Mouse (Mus musculus) heart, embryonic 14.5 days (tissue): Measurements from ENCODE around the gene Cdc25a. TPM values are rescaled to one million over a fixed set of nuclear protein-coding genes. Genes with fewer than 3 reads are reported as not detected.

Source experiments
- ATAC-seq: fragments of 200-750 bp; cut with Nextera tagmentation; 2 replicates; pipeline ENCODE4 v1.8.0; 2017; ENCODE audit warnings: low read depth, moderate TSS enrichment; ENCODE audit not compliant: insufficient number of reproducible peaks, insufficient read depth, low FRiP score
- H3K27ac ChIP-seq, 2 experiments: fragments of 200-500 bp in 1 of 2; fragments of 300-500 bp in 1 of 2; sonication (generic) in 1 of 2; replicated peaks in 1 of 2; 2 replicates each; pipeline ENCODE4 v1.5.1; 2012 to 2014; ENCODE audit warnings: low read depth in 2 of 2, low read length in 2 of 2, control low read depth in 1 of 2, mild to moderate bottlenecking in 1 of 2, mixed read lengths in 1 of 2; ENCODE audit not compliant: control insufficient read depth in 1 of 2, insufficient read depth in 1 of 2
- H3K27me3 ChIP-seq: fragments of 300-500 bp; sonication (generic); 2 replicates; pipeline ENCODE4 v1.6.1; 2014; ENCODE audit warnings: mild to moderate bottlenecking, low read length, control low read depth; ENCODE audit not compliant: control insufficient read depth, insufficient read depth
- H3K36me3 ChIP-seq: fragments of 300-500 bp; sonication (generic); 2 replicates; pipeline ENCODE4 v1.6.1; 2014; ENCODE audit warnings: mild to moderate bottlenecking, control low read depth, low read length, mixed read lengths; ENCODE audit not compliant: control insufficient read depth, insufficient read depth
- H3K4me1 ChIP-seq, 2 experiments: fragments of 200-500 bp in 1 of 2; fragments of 300-500 bp in 1 of 2; sonication (generic) in 1 of 2; 2 replicates each; pipeline ENCODE4 v1.6.1; 2012 to 2014; ENCODE audit warnings: low read length in 2 of 2, control low read depth in 1 of 2, mixed read lengths in 1 of 2; ENCODE audit not compliant: control insufficient read depth in 2 of 2, insufficient read depth in 2 of 2
- H3K4me2 ChIP-seq: fragments of 300-500 bp; sonication (generic); 2 replicates; pipeline ENCODE4 v1.6.1; 2014; ENCODE audit warnings: mild to moderate bottlenecking, low read length
- H3K4me3 ChIP-seq, 2 experiments: fragments of 200-500 bp in 1 of 2; fragments of 300-500 bp in 1 of 2; sonication (generic) in 1 of 2; 2 replicates each; pipeline ENCODE4 v1.5.1; 2012 to 2014; ENCODE audit warnings: low read length in 2 of 2, mild to moderate bottlenecking in 2 of 2, control low read depth in 1 of 2, low read depth in 1 of 2, moderate library complexity in 1 of 2; ENCODE audit not compliant: control insufficient read depth in 1 of 2, insufficient read depth in 1 of 2
- H3K9ac ChIP-seq: fragments of 300-500 bp; sonication (generic); 2 replicates; pipeline ENCODE4 v1.6.1; 2014; ENCODE audit warnings: mild to moderate bottlenecking, low read length
- H3K9me3 ChIP-seq: fragments of 300-500 bp; sonication (generic); 2 replicates; pipeline ENCODE4 v1.6.1; 2016; ENCODE audit warnings: low read length, control low read depth; ENCODE audit not compliant: control insufficient read depth
- WGBS: fragments of 180-500 bp; shearing (Covaris S2); extraction: QIAGEN DNeasy Blood & Tissue Kit; methylation state at CpG from one replicate; pipeline ENCODE4 v1.1.7; 2014; 5-methylcytosine and 5-hydroxymethylcytosine counted together
- polyA plus RNA-seq: library from polyadenylated mRNA; unstranded; fragments of >200 nt; fragmentation: Nextera tagmentation; extraction: Ambion mirVana; gene quantifications from 2 replicates; pipeline ENCODE4 v1.2.1, GENCODE M21; 2014

The Cdc25a gene
- polyA plus RNA-seq, 1 experiment from 2014 or later, result 14.9 TPM

DNA sequence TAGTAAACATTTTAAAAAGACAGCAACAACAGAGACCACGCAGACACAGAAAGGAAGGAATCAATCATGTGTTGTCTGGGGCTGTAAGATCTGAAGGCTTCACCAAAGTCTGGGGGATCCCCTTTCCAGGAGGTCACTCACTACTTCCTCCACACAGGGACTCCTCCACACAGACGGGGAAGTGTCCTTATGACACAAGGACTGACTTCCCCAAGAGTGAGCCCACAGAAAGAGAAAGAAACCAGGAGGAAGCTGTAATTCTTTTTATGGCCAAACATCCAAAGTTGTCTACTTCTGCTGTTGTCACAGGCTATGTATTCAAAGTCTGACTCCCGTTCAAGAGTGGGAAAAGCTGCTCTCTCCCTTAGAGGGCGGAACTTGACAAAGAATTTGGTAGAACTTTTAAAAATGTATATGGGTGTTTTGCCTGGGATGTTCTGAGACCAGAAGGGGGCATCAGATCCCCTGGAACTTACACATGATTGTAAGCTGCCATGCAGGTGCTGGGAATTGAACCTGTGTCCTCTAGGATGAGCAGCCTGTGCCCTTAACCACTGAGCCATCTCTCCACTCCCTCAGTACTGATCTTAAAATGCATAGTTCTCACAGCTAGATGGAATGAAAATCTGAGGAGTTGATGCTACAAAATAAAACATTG is 39.0 kb downstream of the Cdc25a start:
- Histone ChIP-seq H3K9ac (no peak overlapping the region), H3K4me1 (peaks cover 0 to 2% of the 10 kb centered on the region in 2 experiments; a peak in 1 of 4 replicates), H3K27ac (no peak overlapping the region), H3K9me3 (no peaks in the 10 kb centered on the region), H3K36me3 (no peaks in the 10 kb centered on the region), H3K4me2 (no peak overlapping the region), H3K27me3 (no peaks in the 10 kb centered on the region), H3K4me3 (no peak overlapping the region)
- no peak for ATAC-seq
- 68% methylated on average over 4 of the region's 4 CpGs for WGBS

DNA sequence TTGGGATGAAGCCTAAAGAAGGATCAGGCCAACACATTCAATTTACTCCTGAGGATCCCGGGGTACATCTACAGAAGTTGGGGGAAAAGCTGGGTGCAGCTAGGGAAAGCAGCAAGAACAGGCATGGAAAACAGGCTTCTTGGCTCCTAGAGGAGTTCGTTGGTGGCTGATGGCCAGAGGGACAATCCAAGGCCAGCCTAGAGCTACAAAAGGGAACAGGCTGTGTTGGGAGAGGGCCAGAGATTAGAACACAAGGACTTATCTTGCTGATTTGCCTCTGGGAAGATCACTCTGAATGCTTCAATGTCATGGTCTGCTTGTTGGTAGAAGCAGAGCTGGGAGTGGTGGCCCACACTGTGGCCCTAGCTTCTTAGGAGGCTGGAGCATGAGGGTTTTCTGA is 42.6 kb downstream of the Cdc25a start:
- Histone ChIP-seq H3K4me2 (no peak overlapping the region), H3K27me3 (no peaks in the 10 kb centered on the region), H3K9me3 (no peaks in the 10 kb centered on the region), H3K4me1 (peaks cover 0 to 2% of the 10 kb centered on the region in 2 experiments; a peak in 1 of 4 replicates), H3K27ac (no peak overlapping the region), H3K9ac (no peak overlapping the region), H3K36me3 (no peaks in the 10 kb centered on the region), H3K4me3 (no peak overlapping the region)
- no peak for ATAC-seq
- 64% methylated on average over 2 of the region's 2 CpGs for WGBS

- no peaks in the 10 kb centered on the region for H3K36me3 ChIP-seq
- no peak overlapping the region for H3K27ac ChIP-seq
- H3K4me1 ChIP-seq, result peaks cover 3 to 10% of the 10 kb centered on the region in 2 experiments
- WGBS, result 93% methylated on average over 3 of the region's 3 CpGs
- no peaks in the 10 kb centered on the region for H3K9me3 ChIP-seq
- no peak for ATAC-seq
- H3K4me3 ChIP-seq, result no peak overlapping the region
- no peaks in the 10 kb centered on the region for H3K27me3 ChIP-seq
- no peak overlapping the region for H3K4me2 ChIP-seq
- no peak overlapping the region for H3K9ac ChIP-seq
Observed at GRCm38 (mm10) chr9:109929131-109929530, 53.8 kb downstream of the Cdc25a start.

- 91% methylated on average over 5 of the region's 5 CpGs for WGBS
- Histone ChIP-seq H3K27ac (no peak overlapping the region), H3K4me1 (peaks cover 3 to 15% of the 10 kb centered on the region in 2 experiments), H3K4me2 (no peak overlapping the region), H3K27me3 (no peaks in the 10 kb centered on the region), H3K4me3 (no peak overlapping the region), H3K9me3 (no peaks in the 10 kb centered on the region), H3K9ac (no peak overlapping the region), H3K36me3 (no peaks in the 10 kb centered on the region)
- ATAC-seq, result no peak
Observed at GRCm38 (mm10) chr9:109930063-109930462, 54.7 kb downstream of the Cdc25a start.

GRCm38 (mm10) chr9:109930752-109931151 is 55.4 kb downstream of the Cdc25a start:
- Histone ChIP-seq H3K9me3 (no peaks in the 10 kb centered on the region), H3K4me3 (peak overlapping the region; percentile 76 to 84), H3K4me2 (peak overlapping the region; percentile 60), H3K36me3 (no peaks in the 10 kb centered on the region), H3K27ac (peak overlapping the region; percentile 96 to 98), H3K9ac (peak overlapping the region; percentile 99), H3K27me3 (no peaks in the 10 kb centered on the region), H3K4me1 (peaks cover 3 to 17% of the 10 kb centered on the region in 2 experiments)
- no peak for ATAC-seq
- WGBS, result 56% methylated on average over 6 of the region's 6 CpGs

DNA sequence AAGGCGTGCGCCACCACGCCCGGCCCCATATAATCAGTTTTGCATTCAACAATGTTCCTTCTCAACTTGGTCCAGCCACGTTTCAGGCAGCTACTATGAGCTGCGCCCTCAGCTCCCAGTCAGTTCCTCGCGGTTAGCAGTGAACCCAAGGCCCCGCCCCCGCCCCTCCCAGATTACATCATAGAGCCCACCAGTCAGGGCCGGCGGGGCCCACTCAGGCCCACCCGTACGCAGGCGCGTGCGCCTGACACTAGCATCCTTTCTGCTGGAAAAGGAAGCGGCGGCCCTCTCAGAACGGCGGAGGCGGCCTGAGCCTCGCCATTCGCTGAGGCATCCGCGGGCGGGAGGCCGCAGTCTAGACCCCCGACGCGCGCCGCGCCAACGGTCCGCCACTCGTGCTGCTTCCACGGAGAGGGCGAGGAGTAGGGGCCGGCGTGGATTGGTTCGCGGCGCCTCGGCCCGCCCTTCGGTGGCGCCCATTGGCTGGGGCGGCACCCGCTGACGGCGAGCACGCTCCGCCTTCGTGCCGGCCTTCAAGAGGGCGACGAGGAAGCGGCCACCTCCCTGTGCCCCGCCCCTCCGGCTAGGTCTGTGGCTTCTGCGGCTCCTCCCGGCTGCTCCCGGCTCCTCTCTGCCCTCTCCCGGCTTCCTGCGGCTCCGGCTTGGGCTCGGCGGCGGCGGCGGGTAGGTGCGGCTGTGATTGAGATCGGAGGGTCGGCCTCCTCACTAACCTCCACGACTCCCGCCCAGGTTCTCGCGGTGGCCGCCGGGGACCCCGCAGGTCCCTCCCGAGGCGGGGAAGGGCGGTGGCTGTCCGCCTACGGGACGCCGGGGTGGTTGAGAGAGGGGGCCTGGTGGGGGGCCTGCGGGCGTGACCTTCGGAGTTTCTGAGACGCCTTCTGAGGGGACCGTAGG is 56.1 kb downstream of the Cdc25a start, which contains the start of gene Map4:
Gene Map4 (plus strand): TSS at position 204 of the 915 bp plus-strand sequence.
- under 1% methylated on average over 93 of the region's 94 CpGs for WGBS
- Histone ChIP-seq H3K27ac (peak within 1 kb of the TSS; percentile 96 to 98), H3K4me3 (peak within 1 kb of the TSS; percentile 76 to 84), H3K4me1 (peaks cover 3 to 20% of the 10 kb centered on the region in 2 experiments), H3K36me3 (no peaks in the 10 kb centered on the region), H3K4me2 (peak within 1 kb of the TSS; percentile 79), H3K9me3 (no peaks in the 10 kb centered on the region), H3K9ac (peak within 1 kb of the TSS; percentile 99), H3K27me3 (no peaks in the 10 kb centered on the region)
- peak; percentile 97 for ATAC-seq

GRCm38 (mm10) chr9:109932361-109932755 is 57.0 kb downstream of the Cdc25a start:
- H3K9ac ChIP-seq, result peak overlapping the region; percentile 99
- WGBS, result 0% methylated on average over 20 of the region's 20 CpGs
- no peak for ATAC-seq
- H3K4me1 ChIP-seq, result peaks cover 3 to 23% of the 10 kb centered on the region in 2 experiments
- H3K36me3 ChIP-seq, result no peaks in the 10 kb centered on the region
- H3K4me2 ChIP-seq, result peak overlapping the region; percentile 79
- peak overlapping the region; percentile 76 to 84 for H3K4me3 ChIP-seq
- no peaks in the 10 kb centered on the region for H3K27me3 ChIP-seq
- no peaks in the 10 kb centered on the region for H3K9me3 ChIP-seq
- peak overlapping the region; percentile 89 to 98 for H3K27ac ChIP-seq
